Mouse (Mus musculus): ENCODE data around the gene Ripply1. TPM values are rescaled to one million over a fixed set of nuclear protein-coding genes. Genes with fewer than 3 reads are reported as not detected.
"Not testable (repeated sequence)": the region's sequence is repeated elsewhere in the genome, so short reads cannot be mapped to it uniquely, and the experiment has no call there.

Ripply1 gene
- polyA plus RNA-seq, 1 experiment from 2014 or later = not detected

GRCm38 (mm10) chrX:139775084-139775612 is 7.0 kb downstream of the Ripply1 start:
- DNase-seq (ENCODE audit: low spot score) = peak; percentile 60
- no peak overlapping the region for H3K4me3 ChIP-seq (ENCODE audit: low read depth, low read length)

GRCm38 (mm10) chrX:139774309-139775083 is 7.7 kb downstream of the Ripply1 start:
- peak; percentile 75 for DNase-seq (ENCODE audit: low spot score)
- no peaks in the 10 kb centered on the region for H3K27me3 ChIP-seq (replicated peaks; ENCODE audit: insufficient read depth, low read length)
- no peak overlapping the region for H3K4me2 ChIP-seq (replicated peaks; ENCODE audit: low read depth, low read length)
- WGBS = 33% methylated on average over 18 of the region's 18 CpGs
- H3K27ac ChIP-seq (ENCODE audit: low read length) = no peak overlapping the region
- peak; percentile 79 for TF ChIP-seq CTCF (IDR thresholded peaks at IDR 0.05)
- no peak for TF ChIP-seq EP300 (IDR thresholded peaks at IDR 0.05)
- H3K4me3 ChIP-seq (ENCODE audit: low read depth, low read length) = no peak overlapping the region
- H3K4me1 ChIP-seq (ENCODE audit: insufficient read depth, low read depth, low read length) = no peaks in the 10 kb centered on the region
- H3K9ac ChIP-seq (replicated peaks; ENCODE audit: low read depth) = no peak overlapping the region
- no peaks in the 10 kb centered on the region for H3K9me3 ChIP-seq (ENCODE audit: low read length)
- peak; percentile 59 for ATAC-seq
- no peaks in the 10 kb centered on the region for H3K36me3 ChIP-seq (ENCODE audit: insufficient read depth, low read length)

More at GRCm38 (mm10) chrX:139775084-139775612, 7.0 kb downstream of the Ripply1 start:
- H3K9ac ChIP-seq (replicated peaks; ENCODE audit: low read depth) = no peak overlapping the region
- no peaks in the 10 kb centered on the region for H3K27me3 ChIP-seq (replicated peaks; ENCODE audit: insufficient read depth, low read length)
- no peaks in the 10 kb centered on the region for H3K4me1 ChIP-seq (ENCODE audit: insufficient read depth, low read depth, low read length)
- no peak overlapping the region for H3K27ac ChIP-seq (ENCODE audit: low read length)
- peak; percentile 55 for ATAC-seq
- no peaks in the 10 kb centered on the region for H3K9me3 ChIP-seq (ENCODE audit: low read length)
- H3K4me2 ChIP-seq (replicated peaks; ENCODE audit: low read depth, low read length) = no peak overlapping the region
- no peak for TF ChIP-seq EP300 (IDR thresholded peaks at IDR 0.05)
- H3K36me3 ChIP-seq (ENCODE audit: insufficient read depth, low read length) = no peaks in the 10 kb centered on the region
- 50% methylated on average over 7 of the region's 7 CpGs for WGBS

- no peak for TF ChIP-seq CTCF (IDR thresholded peaks at IDR 0.05)
- TF ChIP-seq EP300 (IDR thresholded peaks at IDR 0.05) = no peak
- ATAC-seq = no peak
- Histone ChIP-seq H3K27me3 (replicated peaks; ENCODE audit: insufficient read depth, low read length) (no peaks in the 10 kb centered on the region), H3K9me3 (ENCODE audit: low read length) (no peaks in the 10 kb centered on the region), H3K9ac (replicated peaks; ENCODE audit: low read depth) (no peak overlapping the region), H3K36me3 (ENCODE audit: insufficient read depth, low read length) (no peaks in the 10 kb centered on the region), H3K4me2 (replicated peaks; ENCODE audit: low read depth, low read length) (no peak overlapping the region), H3K4me3 (ENCODE audit: low read depth, low read length) (no peak overlapping the region), H3K4me1 (ENCODE audit: insufficient read depth, low read depth, low read length) (no peaks in the 10 kb centered on the region), H3K27ac (ENCODE audit: low read length) (no peak overlapping the region)
- WGBS = 58% methylated on average over 13 of the region's 13 CpGs
- no peak for DNase-seq (ENCODE audit: low spot score)
Measured at GRCm38 (mm10) chrX:139769975-139770637, 12.0 kb downstream of the Ripply1 start.

GRCm38 (mm10) chrX:139762546-139762945 is 19.6 kb downstream of the Ripply1 start:
- no peak overlapping the region for H3K9ac ChIP-seq (replicated peaks; ENCODE audit: low read depth)
- H3K9me3 ChIP-seq (ENCODE audit: low read length) = no peaks in the 10 kb centered on the region
- no peak overlapping the region for H3K4me3 ChIP-seq (ENCODE audit: low read depth, low read length)
- no peak overlapping the region for H3K4me2 ChIP-seq (replicated peaks; ENCODE audit: low read depth, low read length)
- H3K4me1 ChIP-seq (ENCODE audit: insufficient read depth, low read depth, low read length) = no peaks in the 10 kb centered on the region
- H3K27me3 ChIP-seq (replicated peaks; ENCODE audit: insufficient read depth, low read length) = no peaks in the 10 kb centered on the region
- no peak for ATAC-seq
- 69% methylated on average over 2 of the region's 2 CpGs for WGBS
- TF ChIP-seq CTCF (IDR thresholded peaks at IDR 0.05) = peak; percentile 60
- TF ChIP-seq EP300 (IDR thresholded peaks at IDR 0.05) = no peak
- H3K27ac ChIP-seq (ENCODE audit: low read length) = no peak overlapping the region
- DNase-seq (ENCODE audit: low spot score) = peak; percentile 15
- no peaks in the 10 kb centered on the region for H3K36me3 ChIP-seq (ENCODE audit: insufficient read depth, low read length)

GRCm38 (mm10) chrX:139758634-139759033 is 23.5 kb downstream of the Ripply1 start:
- H3K27ac ChIP-seq (ENCODE audit: low read length); ATAC-seq; H3K4me2 ChIP-seq (replicated peaks; ENCODE audit: low read depth, low read length); H3K9ac ChIP-seq (replicated peaks; ENCODE audit: low read depth); DNase-seq (ENCODE audit: low spot score); H3K4me1 ChIP-seq (ENCODE audit: insufficient read depth, low read depth, low read length); H3K9me3 ChIP-seq (ENCODE audit: low read length); H3K36me3 ChIP-seq (ENCODE audit: insufficient read depth, low read length); H3K4me3 ChIP-seq (ENCODE audit: low read depth, low read length); H3K27me3 ChIP-seq (replicated peaks; ENCODE audit: insufficient read depth, low read length): not testable (repeated sequence)
- 53% methylated on average over 3 of the region's 3 CpGs for WGBS

- Histone ChIP-seq H3K4me2 (replicated peaks; ENCODE audit: low read depth, low read length) (no peak overlapping the region), H3K27me3 (replicated peaks; ENCODE audit: insufficient read depth, low read length) (no peaks in the 10 kb centered on the region), H3K4me1 (ENCODE audit: insufficient read depth, low read depth, low read length) (no peaks in the 10 kb centered on the region), H3K36me3 (ENCODE audit: insufficient read depth, low read length) (no peaks in the 10 kb centered on the region), H3K4me3 (ENCODE audit: low read depth, low read length) (no peak overlapping the region), H3K9me3 (ENCODE audit: low read length) (no peaks in the 10 kb centered on the region), H3K27ac (ENCODE audit: low read length) (no peak overlapping the region), H3K9ac (replicated peaks; ENCODE audit: low read depth) (no peak overlapping the region)
- TF ChIP-seq CTCF (IDR thresholded peaks at IDR 0.05) = peak; percentile 76
- TF ChIP-seq EP300 (IDR thresholded peaks at IDR 0.05) = no peak
- ATAC-seq (no peak), DNase-seq (ENCODE audit: low spot score) (peak; percentile 55)
- WGBS = 0% methylated on average over 1 of the region's 1 CpGs
Measured at GRCm38 (mm10) chrX:139751855-139752254, 30.3 kb downstream of the Ripply1 start.

Measured in lung, postnatal 0 days (tissue).